Mouse (Mus musculus) CH12.LX (cell line): ENCODE results near the gene Dnah1. TPM values are rescaled to one million over a fixed set of nuclear protein-coding genes. Genes with fewer than 3 reads are reported as not detected.

Source experiments
- DNase-seq: peaks from one replicate; pipeline ENCODE4 v3.0.0-alpha.2; 2013; ENCODE audit errors: extremely low read depth
- H3K27ac ChIP-seq: 2 replicates; pipeline ENCODE4 v1.5.1; 2012; ENCODE audit warnings: low read depth, mild to moderate bottlenecking, control low read depth, moderate library complexity; ENCODE audit not compliant: insufficient read depth
- H3K27me3 ChIP-seq: replicated peaks from 2 replicates; pipeline ENCODE3; 2012; ENCODE audit warnings: inconsistent platforms
- H3K36me3 ChIP-seq, 2 experiments: replicated peaks in 1 of 2; 2 replicates each; pipeline versions ENCODE3 to v1.6.1; 2012; ENCODE audit warnings: inconsistent platforms in 1 of 2, low read length in 1 of 2, mild to moderate bottlenecking in 1 of 2, mixed read lengths in 1 of 2, moderate library complexity in 1 of 2; ENCODE audit not compliant: control insufficient read depth in 1 of 2, insufficient read depth in 1 of 2
- H3K4me1 ChIP-seq, 2 experiments: 2 replicates each; pipeline ENCODE4 v1.6.1; 2012; ENCODE audit warnings: inconsistent platforms in 1 of 2, moderate library complexity in 1 of 2; ENCODE audit not compliant: insufficient read depth in 2 of 2, control insufficient read depth in 1 of 2
- H3K4me2 ChIP-seq: 2 replicates; pipeline ENCODE4 v1.6.1; 2012; ENCODE audit warnings: low read depth, mild to moderate bottlenecking, control low read depth; ENCODE audit not compliant: poor library complexity, insufficient read depth, severe bottlenecking
- H3K4me3 ChIP-seq, 3 experiments: fragments of 150-350 bp in 1 of 3; sonication (generic) in 1 of 3; replicated peaks in 1 of 3; 2 replicates each; pipeline versions ENCODE3 to v1.5.1; 2011 to 2012; ENCODE audit warnings: low read depth in 2 of 3, low read length in 2 of 3, mild to moderate bottlenecking in 2 of 3, moderate library complexity in 2 of 3, control low read depth in 1 of 3, improper control_type of control experiment in 1 of 3, inconsistent platforms in 1 of 3, mixed read lengths in 1 of 3; ENCODE audit not compliant: poor library complexity in 1 of 3
- H3K79me2 ChIP-seq: replicated peaks from 2 replicates; pipeline ENCODE4 v1.6.1; 2012; ENCODE audit warnings: mild to moderate bottlenecking, moderate library complexity; ENCODE audit not compliant: control insufficient read depth, poor library complexity, insufficient read depth, severe bottlenecking; ENCODE audit errors: extremely low read depth
- H3K9ac ChIP-seq: 2 replicates; pipeline ENCODE4 v1.6.1; 2012; ENCODE audit warnings: low read depth, mild to moderate bottlenecking, control low read depth, moderate library complexity; ENCODE audit not compliant: insufficient read depth
- H3K9me3 ChIP-seq: replicated peaks from 2 replicates; pipeline ENCODE3; 2012; ENCODE audit warnings: low read length, inconsistent platforms, mixed read lengths
- IRF4 ChIP-seq: IDR thresholded peaks from 2 replicates; pipeline ENCODE4 v1.6.1; 2014; ENCODE audit warnings: low read depth, mild to moderate bottlenecking, inconsistent platforms, low read length, improper control_type of control experiment
- MAX ChIP-seq: IDR thresholded peaks from 2 replicates; pipeline ENCODE4 v1.6.1; 2011; ENCODE audit warnings: low read length, improper control_type of control experiment
- MAZ ChIP-seq: IDR thresholded peaks from 2 replicates; pipeline ENCODE4 v1.6.1; 2012; ENCODE audit warnings: low read depth, mild to moderate bottlenecking, inconsistent platforms, low read length, improper control_type of control experiment, moderate library complexity
- MEF2A ChIP-seq: IDR thresholded peaks from 2 replicates; pipeline ENCODE4 v1.6.1; 2014; ENCODE audit warnings: low read depth, mild to moderate bottlenecking, inconsistent platforms, low read length, improper control_type of control experiment, borderline replicate concordance
- MYC ChIP-seq: IDR thresholded peaks from 2 replicates; pipeline ENCODE4 v1.6.1; 2011; ENCODE audit warnings: low read depth, mild to moderate bottlenecking, improper control_type of control experiment, low read length
- SIN3A ChIP-seq: IDR thresholded peaks from 2 replicates; pipeline ENCODE4 v1.6.1; 2012; ENCODE audit warnings: low read length, improper control_type of control experiment, inconsistent platforms
- SMC3 ChIP-seq: IDR thresholded peaks from 2 replicates; pipeline ENCODE4 v1.6.1; 2011; ENCODE audit warnings: low read depth, low read length, improper control_type of control experiment
- TBP ChIP-seq: conservative IDR thresholded peaks from 2 replicates; pipeline ENCODE4 v1.6.1; 2011; ENCODE audit warnings: low read depth, low read length, improper control_type of control experiment
- ZC3H11A ChIP-seq: IDR thresholded peaks from 2 replicates; pipeline ENCODE4 v1.6.1; 2012; ENCODE audit warnings: low read depth, mild to moderate bottlenecking, inconsistent platforms, low read length, improper control_type of control experiment
- ZKSCAN1 ChIP-seq: IDR thresholded peaks from 2 replicates; pipeline ENCODE4 v1.6.1; 2012; ENCODE audit warnings: low read depth, inconsistent platforms, low read length, improper control_type of control experiment, borderline replicate concordance
- dilution Hi-C: fragments of 300-500 bp; cut with MboI; formaldehyde crosslinking; loops from 2 replicates; pipeline ENCODE4 v1.14.3; 2020; ENCODE audit warnings: low sequenced_read_pairs; ENCODE audit not compliant: extremely low pct_unique_long_range_greater_than_20kb, extremely low pct_ligation_motif_present
- in situ Hi-C: fragments of 300-500 bp; cut with MboI; formaldehyde crosslinking; loops from 3 replicates; pipeline ENCODE4 v1.14.3; 2019; ENCODE audit warnings: low sequenced_read_pairs, low pct_ligation_motif_present, low pct_unique_long_range_greater_than_20kb, mixed read lengths
- polyA plus RNA-seq: library from polyadenylated mRNA; unstranded; fragments of >175 nt; gene quantifications from 2 replicates; pipeline ENCODE4 v1.2.1, GENCODE M21; 2012; ENCODE audit warnings: low read depth; ENCODE audit not compliant: insufficient read length
- total RNA-seq, 2 experiments: library from RNA; depleted of rRNA; stranded (reverse); fragments of 300-350 nt in 1 of 2; fragments of >200 nt in 1 of 2; gene quantifications; 2 replicates each; pipeline ENCODE4 v1.2.3; 2012 to 2014

The Dnah1 gene
- total and polyA plus RNA-seq, 3 experiments, result 0.04 to 0.08 (median 0.06) TPM

- no peak for DNase-seq
- peaks cover 14% of the 10 kb centered on the region for H3K27me3 ChIP-seq
- no peak overlapping the region for H3K4me3 ChIP-seq
- no peak overlapping the region for H3K4me2 ChIP-seq
- H3K27ac ChIP-seq, result no peak overlapping the region
- no peaks in the 10 kb centered on the region for H3K9me3 ChIP-seq
- in situ Hi-C loops, result no loop called here
- no peaks in the 10 kb centered on the region for H3K79me2 ChIP-seq
- H3K4me1 ChIP-seq, result peaks cover 13 to 31% of the 10 kb centered on the region in 2 experiments
- dilution Hi-C loops, result no loop called here
- TF ChIP-seq MYC (0 out of 2 replicates have a peak, but pooled peaks have one; percentile 41), TBP (no peak)
- H3K9ac ChIP-seq, result no peak overlapping the region
- H3K36me3 ChIP-seq, result peaks cover 0 to 13% of the 10 kb centered on the region in 2 experiments
Measured at GRCm38 (mm10) chr14:31233070-31233995, 90.4 kb downstream of the Dnah1 start.

DNA sequence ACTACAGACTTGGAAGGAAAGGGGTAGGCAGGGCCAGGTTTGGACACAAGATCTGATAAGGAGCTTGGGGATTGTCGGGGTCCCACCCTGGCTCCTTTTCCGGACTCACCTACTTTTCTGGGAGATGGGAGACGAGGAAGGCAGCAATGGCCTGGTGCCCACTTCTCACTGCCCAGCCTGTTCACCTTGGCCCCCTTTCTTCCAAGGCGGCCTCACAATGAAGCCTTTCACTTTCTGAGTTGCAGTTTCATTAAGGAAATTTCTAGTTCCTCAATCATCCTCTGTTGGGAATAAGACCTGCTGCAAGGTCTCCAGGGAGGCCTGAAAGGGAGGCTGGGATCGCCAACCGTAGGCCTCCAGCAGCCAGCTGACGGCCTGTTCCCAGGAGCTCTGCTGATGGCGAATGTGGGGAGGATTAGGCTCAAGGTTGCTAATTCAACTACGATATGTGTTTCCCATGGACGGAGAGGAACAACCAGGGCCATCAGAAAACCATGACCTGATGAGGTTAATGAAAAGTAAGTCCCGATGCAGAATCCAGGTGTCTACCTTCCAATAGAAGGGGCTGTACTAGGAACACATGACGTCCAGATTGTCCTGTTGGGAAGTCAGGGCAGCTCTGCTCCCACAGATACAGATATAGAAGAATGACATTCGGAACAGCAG, 91.2 kb downstream of the Dnah1 start:
- in situ Hi-C loops (no loop called here), dilution Hi-C loops (no loop called here)
- no peak for DNase-seq
- Histone ChIP-seq H3K9ac (no peak overlapping the region), H3K4me3 (no peak overlapping the region), H3K79me2 (no peaks in the 10 kb centered on the region), H3K4me2 (no peak overlapping the region), H3K27me3 (peaks cover 14% of the 10 kb centered on the region), H3K4me1 (peaks cover 19 to 39% of the 10 kb centered on the region in 2 experiments), H3K27ac (no peak overlapping the region), H3K36me3 (peaks cover 0 to 8% of the 10 kb centered on the region in 2 experiments), H3K9me3 (no peaks in the 10 kb centered on the region)
- TF ChIP-seq MEF2A, result no peak
- TF ChIP-seq ZKSCAN1, result no peak
- TF ChIP-seq SIN3A, result no peak

DNA sequence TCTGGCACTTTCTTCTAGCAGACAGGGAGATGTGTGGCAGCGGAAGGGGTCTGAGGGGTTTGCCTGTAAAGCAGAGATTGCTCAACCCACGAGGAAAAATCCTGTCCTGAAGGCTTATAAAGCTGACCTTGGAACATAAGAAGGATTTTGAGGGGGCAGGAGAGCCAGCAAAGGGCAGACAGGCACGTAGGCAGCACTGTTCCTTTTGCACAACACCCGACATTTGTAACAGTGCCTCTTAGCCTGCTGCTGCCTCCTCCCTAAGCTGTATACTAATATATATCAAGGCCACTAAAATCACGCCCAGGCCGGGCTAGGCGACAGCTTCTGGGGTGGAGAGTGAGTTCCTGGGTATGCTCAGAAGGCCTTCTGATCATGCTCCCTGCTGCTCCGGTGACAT, 93.3 kb downstream of the Dnah1 start:
- no peak overlapping the region for H3K4me3 ChIP-seq
- H3K36me3 ChIP-seq, result peaks cover 0 to 3% of the 10 kb centered on the region in 2 experiments
- H3K4me1 ChIP-seq, result peaks cover 19 to 40% of the 10 kb centered on the region in 2 experiments
- H3K9me3 ChIP-seq, result no peaks in the 10 kb centered on the region
- no peak overlapping the region for H3K27ac ChIP-seq
- H3K27me3 ChIP-seq, result peaks cover 14% of the 10 kb centered on the region
- H3K9ac ChIP-seq, result no peak overlapping the region
- in situ Hi-C loops, result no loop called here
- dilution Hi-C loops, result no loop called here
- TF ChIP-seq MEF2A (no peak), IRF4 (no peak), ZKSCAN1 (no peak), ZC3H11A (no peak), TBP (no peak), SMC3 (no peak), MAZ (no peak), MAX (no peak)
- H3K79me2 ChIP-seq, result no peaks in the 10 kb centered on the region
- DNase-seq, result no peak
- H3K4me2 ChIP-seq, result no peak overlapping the region
